Comparison of ENCODE assay signal across 17 mouse cellular contexts in genomic region chr9:83615912-83616585, GRCm38 (mm10).
A peak's percentile ranks its signal among the peaks of the same experiment; 100 is the strongest.
DNase-seq lines count a peak whose midpoint lies in the region; ATAC-seq and TF ChIP-seq lines count a peak whose summit lies in the region.
"Had no signal": no experiment of that assay in that cellular context is flagged by ENCODE, and none has a peak within 500 bp of the region (broad histone marks: within the 10 kb centered on the region; RNA-seq: fewer than 3 reads in every experiment).

No protein-coding gene starts in this region.

- no peaks in the 10 kb centered on the region for H3K36me3 ChIP-seq in forebrain, embryonic 13.5 days (ENCODE audit: poor library complexity, severe bottlenecking)
- H3K36me3 ChIP-seq in forebrain, embryonic 12.5 days (replicated peaks) = no peaks in the 10 kb centered on the region
- no peaks in the 10 kb centered on the region for H3K36me3 ChIP-seq in kidney, postnatal 0 days (ENCODE audit: insufficient read depth, low read length)
- H3K36me3 ChIP-seq in embryonic facial prominence, embryonic 10.5 days (replicated peaks) = no peaks in the 10 kb centered on the region
- H3K36me3 ChIP-seq in hindbrain, embryonic 14.5 days (replicated peaks; ENCODE audit: control insufficient read depth, insufficient read depth) = no peaks in the 10 kb centered on the region
- H3K36me3 ChIP-seq: neural tube, embryonic 12.5 days had no signal

- no peak overlapping the region for H3K9ac ChIP-seq in forebrain, embryonic 13.5 days
- H3K9ac ChIP-seq in forebrain, embryonic 12.5 days = no peak overlapping the region
- no peak overlapping the region for H3K9ac ChIP-seq in kidney, postnatal 0 days (ENCODE audit: low read depth, low read length)
- H3K9ac ChIP-seq in hindbrain, embryonic 14.5 days = no peak overlapping the region
- H3K9ac ChIP-seq: neural tube, embryonic 12.5 days had no signal

- no peaks in the 10 kb centered on the region for H3K9me3 ChIP-seq in forebrain, embryonic 13.5 days (replicated peaks)
- no peaks in the 10 kb centered on the region for H3K9me3 ChIP-seq in forebrain, embryonic 12.5 days
- no peaks in the 10 kb centered on the region for H3K9me3 ChIP-seq in kidney, postnatal 0 days (replicated peaks; ENCODE audit: low read length)
- no peaks in the 10 kb centered on the region for H3K9me3 ChIP-seq in embryonic facial prominence, embryonic 10.5 days
- no peaks in the 10 kb centered on the region for H3K9me3 ChIP-seq in hindbrain, embryonic 14.5 days (ENCODE audit: control insufficient read depth, low read length)
- H3K9me3 ChIP-seq: neural tube, embryonic 12.5 days had no signal

- no peak overlapping the region for H3K27ac ChIP-seq in forebrain, embryonic 13.5 days
- H3K27ac ChIP-seq in forebrain, embryonic 12.5 days = no peak overlapping the region
- H3K27ac ChIP-seq in kidney, postnatal 0 days = no peak overlapping the region
- peak overlapping the region; percentile 7; the same call in 1 of the 2 replicates for H3K27ac ChIP-seq in embryonic facial prominence, embryonic 10.5 days (replicated peaks)
- no peak overlapping the region for H3K27ac ChIP-seq in hindbrain, embryonic 14.5 days
- H3K27ac ChIP-seq: macrophage; neural tube, embryonic 12.5 days had no signal

- 56% methylated on average over 6 of the region's 6 CpGs for WGBS in forebrain, embryonic 13.5 days
- 53% methylated on average over 6 of the region's 6 CpGs for WGBS in forebrain, embryonic 12.5 days
- 10% methylated on average over 6 of the region's 6 CpGs for WGBS in kidney, postnatal 0 days
- WGBS in embryonic facial prominence, embryonic 10.5 days = 51% methylated on average over 6 of the region's 6 CpGs
- WGBS in large intestine, adult 2 months = 20% methylated on average over 6 of the region's 6 CpGs
- WGBS in hindbrain, embryonic 14.5 days = 63% methylated on average over 6 of the region's 6 CpGs

- no peak overlapping the region for H3K4me3 ChIP-seq in forebrain, embryonic 13.5 days
- no peak overlapping the region for H3K4me3 ChIP-seq in forebrain, embryonic 12.5 days (replicated peaks)
- H3K4me3 ChIP-seq in kidney, postnatal 0 days (replicated peaks; ENCODE audit: low read depth, low read length) = no peak overlapping the region
- no peak overlapping the region for H3K4me3 ChIP-seq in embryonic facial prominence, embryonic 10.5 days
- no peak overlapping the region for H3K4me3 ChIP-seq in hindbrain, embryonic 14.5 days (replicated peaks; ENCODE audit: low read length)
- H3K4me3 ChIP-seq: neural tube, embryonic 12.5 days had no signal

- 0 out of 2 replicates have a peak, but pooled peaks have one; percentile 30 for ATAC-seq in forebrain, embryonic 13.5 days
- ATAC-seq in forebrain, embryonic 12.5 days (ENCODE audit: low FRiP score) = no peak
- ATAC-seq in kidney, postnatal 0 days (replicated peaks; ENCODE audit: low FRiP score, low read depth) = peak; percentile 55; the same call in 1 of the 2 replicates
- ATAC-seq in hindbrain, embryonic 14.5 days (ENCODE audit: low FRiP score) = no peak
- ATAC-seq in erythroblast, adult 5-6 weeks (replicated peaks; ENCODE audit: low FRiP score, poor library complexity, severe bottlenecking) = no peak

- peaks cover 5% of the 10 kb centered on the region; the same call in 1 of the 2 replicates for H3K4me1 ChIP-seq in forebrain, embryonic 13.5 days
- H3K4me1 ChIP-seq in forebrain, embryonic 12.5 days = peaks cover 3% of the 10 kb centered on the region; the same call in 1 of the 2 replicates
- H3K4me1 ChIP-seq in kidney, postnatal 0 days (replicated peaks; ENCODE audit: insufficient read depth, low read length) = peaks cover 9% of the 10 kb centered on the region
- H3K4me1 ChIP-seq in embryonic facial prominence, embryonic 10.5 days = peaks cover 32% of the 10 kb centered on the region
- no peaks in the 10 kb centered on the region for H3K4me1 ChIP-seq in hindbrain, embryonic 14.5 days (replicated peaks; ENCODE audit: control insufficient read depth, insufficient read depth, low read length)

- H3K4me2 ChIP-seq in forebrain, embryonic 13.5 days = no peak overlapping the region
- H3K4me2 ChIP-seq in forebrain, embryonic 12.5 days = no peak overlapping the region
- H3K4me2 ChIP-seq in kidney, postnatal 0 days (ENCODE audit: low read length) = peak overlapping the region; percentile 19; the same call in 1 of the 2 replicates
- H3K4me2 ChIP-seq in hindbrain, embryonic 14.5 days (replicated peaks) = no peak overlapping the region
- H3K4me2 ChIP-seq: neural tube, embryonic 12.5 days had no signal

- DNase-seq in kidney, postnatal 0 days (ENCODE audit: low spot score) = peak; percentile 77
- no peak for DNase-seq in kidney, adult 8-10 months
- DNase-seq in embryonic facial prominence, embryonic 10.5 days (ENCODE audit: low spot score) = no peak
- peak; percentile 67 for DNase-seq in large intestine, adult 2 months (ENCODE audit: low read depth, low spot score)
- DNase-seq in hindbrain, embryonic 14.5 days (ENCODE audit: low spot score) = no peak
- DNase-seq: adrenal gland, postnatal 10 days; cerebellum, adult 11 months; heart, postnatal 14 days; kidney, postnatal 14 days; left cerebral cortex, postnatal 4 days; right cerebral cortex, postnatal 14 days; thymus, adult 18-20 months had no signal

- H3K27me3 ChIP-seq in forebrain, embryonic 13.5 days = no peaks in the 10 kb centered on the region
- H3K27me3 ChIP-seq in forebrain, embryonic 12.5 days = no peaks in the 10 kb centered on the region
- H3K27me3 ChIP-seq in kidney, postnatal 0 days (ENCODE audit: insufficient read depth, low read length) = no peaks in the 10 kb centered on the region
- no peaks in the 10 kb centered on the region for H3K27me3 ChIP-seq in embryonic facial prominence, embryonic 10.5 days (replicated peaks; ENCODE audit: low read depth, poor library complexity, severe bottlenecking)
- H3K27me3 ChIP-seq in hindbrain, embryonic 14.5 days (ENCODE audit: control insufficient read depth, insufficient read depth, low read length) = no peaks in the 10 kb centered on the region
- H3K27me3 ChIP-seq: neural tube, embryonic 12.5 days had no signal

- TF ChIP-seq CTCF in kidney, postnatal 0 days (IDR thresholded peaks at IDR 0.05; ENCODE audit: low read depth) = no peak

Comparison
In these comparisons a context has a peak if more than half of its experiments do, and no peak if none do; other contexts are left out.
1. ATAC-seq: peak in forebrain, embryonic 13.5 days (single experiment) and kidney, postnatal 0 days (single experiment); none in forebrain, embryonic 12.5 days (single experiment), hindbrain, embryonic 14.5 days (single experiment) and erythroblast, adult 5-6 weeks (single experiment).
2. DNase-seq: peak in kidney, postnatal 0 days (single experiment) and large intestine, adult 2 months (single experiment); none in kidney, adult 8-10 months (0 of 2), embryonic facial prominence, embryonic 10.5 days (single experiment) and hindbrain, embryonic 14.5 days (single experiment).